Mouse (Mus musculus) brain, embryonic 14.5 days (tissue): ENCODE results near the gene Bricd5.

Experiments used
- CTCF ChIP-seq: fragments of 200-500 bp; IDR thresholded peaks from 2 replicates; pipeline ENCODE4 v1.5.1; 2012; ENCODE audit warnings: inconsistent platforms, mild to moderate bottlenecking, moderate library complexity, borderline replicate concordance; ENCODE audit not compliant: insufficient read depth, insufficient read length; ENCODE audit errors: extremely low read depth
- POLR2A ChIP-seq: fragments of 200-500 bp; IDR thresholded peaks from 2 replicates; pipeline ENCODE4 v1.6.1; 2012; ENCODE audit warnings: mild to moderate bottlenecking, inconsistent platforms, borderline replicate concordance; ENCODE audit not compliant: poor library complexity, insufficient read depth, insufficient read length, severe bottlenecking; ENCODE audit errors: extremely low read depth

DNA sequence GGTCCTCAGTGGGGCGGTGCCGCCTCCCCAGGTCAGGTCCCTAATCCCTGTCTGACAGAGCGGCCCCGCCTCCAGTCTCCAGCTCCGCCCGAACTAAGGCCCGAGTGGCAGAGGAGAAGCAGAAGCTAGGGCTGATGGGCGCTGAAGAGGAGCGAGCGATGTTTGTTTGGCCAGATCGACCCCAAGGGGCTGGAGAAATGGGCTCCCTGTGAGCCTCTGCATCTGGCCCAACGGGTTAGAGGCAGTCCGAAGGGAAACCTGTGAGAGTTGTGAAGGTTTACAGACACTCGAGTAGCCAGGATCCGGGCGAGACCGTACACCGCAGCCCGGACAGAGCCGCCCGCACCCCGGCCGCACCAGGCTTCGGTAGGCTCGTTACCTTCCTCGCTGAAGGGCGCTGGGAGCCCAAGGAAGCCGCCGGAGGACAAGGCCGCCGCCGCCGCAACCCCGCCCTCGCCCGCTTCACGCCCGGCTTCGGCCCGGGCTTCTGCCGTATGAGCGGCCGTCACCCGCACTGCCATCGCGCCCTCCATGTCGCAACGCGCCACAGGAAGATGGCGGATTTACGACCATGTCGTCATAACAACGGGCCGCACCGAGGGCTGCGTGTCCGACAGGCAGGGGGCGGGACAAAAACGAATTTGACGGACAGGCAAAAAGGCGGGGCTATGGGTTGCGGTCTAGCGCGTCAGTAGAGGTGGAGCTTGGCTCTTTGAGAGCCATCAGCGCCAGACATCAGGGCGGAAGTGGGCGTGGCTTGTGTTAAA is 18.7 kb upstream of the Bricd5 start:
- TF ChIP-seq POLR2A (peak; percentile 97), CTCF (no peak)
